ENCODE assay signal across 9 mouse cellular contexts in genomic region chr6:36850422-36851129, GRCm38 (mm10). TPM values are rescaled to one million over a fixed set of nuclear protein-coding genes. Genes with fewer than 3 reads are reported as not detected.
DNase-seq lines count a peak whose midpoint lies in the region; ATAC-seq and TF ChIP-seq lines count a peak whose summit lies in the region.
"Had no signal": no experiment of that assay in that cellular context is flagged by ENCODE, and none has a peak within 500 bp of the region (broad histone marks: within the 10 kb centered on the region; RNA-seq: fewer than 3 reads in every experiment).

No protein-coding gene starts in this region.

- no peaks in the 10 kb centered on the region for H3K27me3 ChIP-seq in heart, embryonic 14.5 days (ENCODE audit: control insufficient read depth, insufficient read depth, low read length)
- no peaks in the 10 kb centered on the region for H3K27me3 ChIP-seq in heart, embryonic 10.5 days (ENCODE audit: insufficient read depth, poor library complexity, severe bottlenecking)
- H3K27me3 ChIP-seq: embryonic facial prominence, embryonic 15.5 days had no signal

- no peak overlapping the region for H3K4me2 ChIP-seq in heart, embryonic 14.5 days (ENCODE audit: low read length)
- H3K4me2 ChIP-seq: embryonic facial prominence, embryonic 15.5 days had no signal

- TF ChIP-seq POLR2A in brain, embryonic 14.5 days (IDR thresholded peaks at IDR 0.05; ENCODE audit: borderline replicate concordance, extremely low read depth, insufficient read depth, insufficient read length, poor library complexity, severe bottlenecking): no peak

- H3K4me3 ChIP-seq in heart, embryonic 14.5 days (ENCODE audit: control insufficient read depth in 1 of 2, insufficient read depth in 1 of 2, low read depth in 1 of 2, low read length in 2 of 2): no peak overlapping the region
- H3K4me3 ChIP-seq in heart, embryonic 10.5 days: no peak overlapping the region
- H3K4me3 ChIP-seq: embryonic facial prominence, embryonic 15.5 days had no signal

- no peaks in the 10 kb centered on the region for H3K36me3 ChIP-seq in heart, embryonic 14.5 days (ENCODE audit: control insufficient read depth, insufficient read depth, low read length)
- H3K36me3 ChIP-seq in heart, embryonic 10.5 days: no peaks in the 10 kb centered on the region
- H3K36me3 ChIP-seq: embryonic facial prominence, embryonic 15.5 days had no signal

- WGBS in heart, embryonic 14.5 days: 59% methylated on average over 7 of the region's 7 CpGs
- 70% methylated on average over 7 of the region's 7 CpGs for WGBS in heart, embryonic 10.5 days

- no peaks in the 10 kb centered on the region for H3K9me3 ChIP-seq in heart, embryonic 14.5 days (ENCODE audit: control insufficient read depth, low read length)
- no peaks in the 10 kb centered on the region for H3K9me3 ChIP-seq in heart, embryonic 10.5 days
- H3K9me3 ChIP-seq: embryonic facial prominence, embryonic 15.5 days had no signal

- peak; percentile 43; the same call in 1 of the 2 replicates for ATAC-seq in heart, embryonic 14.5 days (ENCODE audit: insufficient number of reproducible peaks, insufficient read depth, low FRiP score, low read depth)

- no peak for DNase-seq in heart, embryonic 10.5 days (ENCODE audit: low spot score)
- peak; percentile 90 for DNase-seq in brain, embryonic 14.5 days (ENCODE audit: low read depth)
- peak; percentile 68 to 76 for DNase-seq in frontal cortex, postnatal 14 days (ENCODE audit: low spot score in 2 of 2)
- peak; percentile 67 to 75 for DNase-seq in layer of hippocampus, postnatal 36 days
- peak; percentile 20 for DNase-seq in mesoderm, embryonic 11.5 days (ENCODE audit: low read depth, low spot score)
- peak; percentile 35 for DNase-seq in urinary bladder, postnatal 14 days (ENCODE audit: low spot score)
- no peak for DNase-seq in spleen, adult 12 weeks (ENCODE audit: low spot score)

- H3K9ac ChIP-seq in heart, embryonic 14.5 days (ENCODE audit: low read length): no peak overlapping the region
- H3K9ac ChIP-seq: embryonic facial prominence, embryonic 15.5 days had no signal

- H3K4me1 ChIP-seq in heart, embryonic 14.5 days (ENCODE audit: control insufficient read depth in 2 of 2, insufficient read depth in 2 of 2, low read length in 2 of 2): no peaks in the 10 kb centered on the region
- H3K4me1 ChIP-seq in heart, embryonic 10.5 days: no peaks in the 10 kb centered on the region; the same call in 1 of the 2 replicates
- H3K4me1 ChIP-seq: embryonic facial prominence, embryonic 15.5 days had no signal

- no peak overlapping the region for H3K27ac ChIP-seq in heart, embryonic 14.5 days (replicated peaks in 1 of 2; ENCODE audit: control insufficient read depth in 1 of 2, insufficient read depth in 1 of 2, low read depth in 2 of 2, low read length in 2 of 2)
- H3K27ac ChIP-seq in heart, embryonic 10.5 days: no peak overlapping the region
- H3K27ac ChIP-seq: embryonic facial prominence, embryonic 15.5 days had no signal

- no peak for TF ChIP-seq CTCF in brain, embryonic 14.5 days (IDR thresholded peaks at IDR 0.05; ENCODE audit: borderline replicate concordance, extremely low read depth, insufficient read depth, insufficient read length)

RNA-seq across cellular contexts. Expression of gene Ptn, which starts 40.6 kb away (rescaled TPM):
- 304 and 395 TPM in 2 replicates for polyA plus RNA-seq in heart, embryonic 14.5 days (2014; fragmentation: Nextera tagmentation; extraction: Ambion mirVana)
- polyA plus RNA-seq in heart, embryonic 10.5 days (2016; fragmentation: Nextera tagmentation; extraction: Ambion mirVana): 143 and 358 TPM in 2 replicates
- polyA plus RNA-seq in brain, embryonic 14.5 days (2012; rRNA removed): 317 and 456 TPM in 2 replicates
- total RNA-seq in layer of hippocampus, postnatal 36 days (2021): 100 to 1,000 TPM; 234 TPM

Comparison
In these comparisons a context has a peak if more than half of its experiments do, and no peak if none do; other contexts are left out.
1. DNase-seq: peak in brain, embryonic 14.5 days (single experiment), frontal cortex, postnatal 14 days (2 of 2), layer of hippocampus, postnatal 36 days (2 of 2), mesoderm, embryonic 11.5 days (single experiment) and urinary bladder, postnatal 14 days (single experiment); none in heart, embryonic 10.5 days (single experiment) and spleen, adult 12 weeks (single experiment).